Mouse (Mus musculus): ENCODE measurements at regions not wholly inside any gene's neighbourhood (a gene's known extent, or its start where the extent isn't known, plus 50 kb on each side); places are given as distances from the start of the nearest gene placed in this dataset.

- TF ChIP-seq POLR2A (IDR thresholded peaks at IDR 0.05; ENCODE audit: borderline replicate concordance, insufficient read depth, low read length) (no peak), CTCF (IDR thresholded peaks at IDR 0.05; ENCODE audit: borderline replicate concordance, insufficient read depth, low read depth, low read length) (no peak)
These were observed 58.0 kb upstream of the Tmem252 start for GRCm38 (mm10) chr19:24615762-24616310.
